Mouse (Mus musculus) frontal cortex, postnatal 14 days (tissue): ENCODE data around the gene Akap17b.
"Not testable (repeated sequence)": the region's sequence is repeated elsewhere in the genome, so short reads cannot be mapped to it uniquely, and the experiment has no call there.

Source experiments
- DNase-seq, 2 experiments: peaks; one replicate each; pipeline ENCODE4 v3.0.0; 2022; ENCODE audit warnings: low spot score in 2 of 2

Akap17b gene

GRCm38 (mm10) chrX:36644657-36645551 lies at the start of gene Akap17b:
TSS of gene Akap17b (minus strand) at chrX:36645395.
- DNase-seq: peak; percentile 77 to 80

GRCm38 (mm10) chrX:36691365-36691764 lies 46.2 kb upstream of the Akap17b start:
- no peak for DNase-seq

GRCm38 (mm10) chrX:36689655-36690054 lies 44.5 kb upstream of the Akap17b start:
- DNase-seq: no peak

- no peak for DNase-seq
These were observed 31.6 kb upstream of the Akap17b start for GRCm38 (mm10) chrX:36676836-36677235.

- DNase-seq: no peak
These were observed 27.5 kb upstream of the Akap17b start for GRCm38 (mm10) chrX:36672708-36673107.

- peak; percentile 5 to 12 for DNase-seq
These were observed 5.1 kb downstream of the Akap17b start for GRCm38 (mm10) chrX:36640046-36640445.

- no peak for DNase-seq
These were observed 14.4 kb downstream of the Akap17b start for GRCm38 (mm10) chrX:36630771-36631170.

GRCm38 (mm10) chrX:36628102-36628501 lies 17.1 kb downstream of the Akap17b start:
- DNase-seq: no peak

- no peak for DNase-seq
These were observed 36.1 kb downstream of the Akap17b start for GRCm38 (mm10) chrX:36609117-36609516.

- DNase-seq: no peak
These were observed 41.2 kb downstream of the Akap17b start for GRCm38 (mm10) chrX:36604040-36604439.

- no peak for DNase-seq
These were observed 42.3 kb downstream of the Akap17b start for GRCm38 (mm10) chrX:36602926-36603325.

GRCm38 (mm10) chrX:36600066-36600465 lies 45.1 kb downstream of the Akap17b start:
- DNase-seq: no peak

- DNase-seq: no peak
These were observed 45.5 kb downstream of the Akap17b start for GRCm38 (mm10) chrX:36599656-36600055.

- DNase-seq: peak in 1 of 2 experiments; percentile 19
These were observed 46.3 kb downstream of the Akap17b start for GRCm38 (mm10) chrX:36598861-36599344.

- no peak for DNase-seq
These were observed 46.8 kb downstream of the Akap17b start for GRCm38 (mm10) chrX:36598390-36598810.

GRCm38 (mm10) chrX:36597707-36598389 lies 47.3 kb downstream of the Akap17b start, which contains the start of gene Pgrmc1:
TSS of gene Pgrmc1 (plus strand) at chrX:36598206.
- peak; percentile 62 to 68 for DNase-seq

GRCm38 (mm10) chrX:36596483-36597120 lies 48.6 kb downstream of the Akap17b start:
- not testable (repeated sequence) for DNase-seq

- DNase-seq: no peak
These were observed 49.9 kb downstream of the Akap17b start for GRCm38 (mm10) chrX:36595247-36595646.

- no peak for DNase-seq
These were observed 53.7 kb downstream of the Akap17b start for GRCm38 (mm10) chrX:36591539-36591938.

- DNase-seq: no peak
These were observed 54.1 kb downstream of the Akap17b start for GRCm38 (mm10) chrX:36591120-36591519.

- DNase-seq: no peak
These were observed 54.9 kb downstream of the Akap17b start for GRCm38 (mm10) chrX:36590266-36590665.
